Mouse (Mus musculus): ENCODE measurements around the gene Akap12. TPM values are rescaled to one million over a fixed set of nuclear protein-coding genes. Genes with fewer than 3 reads are reported as not detected.

The Akap12 gene
- polyA plus RNA-seq, 1 experiment from 2014 or later = 25.5 TPM

DNA sequence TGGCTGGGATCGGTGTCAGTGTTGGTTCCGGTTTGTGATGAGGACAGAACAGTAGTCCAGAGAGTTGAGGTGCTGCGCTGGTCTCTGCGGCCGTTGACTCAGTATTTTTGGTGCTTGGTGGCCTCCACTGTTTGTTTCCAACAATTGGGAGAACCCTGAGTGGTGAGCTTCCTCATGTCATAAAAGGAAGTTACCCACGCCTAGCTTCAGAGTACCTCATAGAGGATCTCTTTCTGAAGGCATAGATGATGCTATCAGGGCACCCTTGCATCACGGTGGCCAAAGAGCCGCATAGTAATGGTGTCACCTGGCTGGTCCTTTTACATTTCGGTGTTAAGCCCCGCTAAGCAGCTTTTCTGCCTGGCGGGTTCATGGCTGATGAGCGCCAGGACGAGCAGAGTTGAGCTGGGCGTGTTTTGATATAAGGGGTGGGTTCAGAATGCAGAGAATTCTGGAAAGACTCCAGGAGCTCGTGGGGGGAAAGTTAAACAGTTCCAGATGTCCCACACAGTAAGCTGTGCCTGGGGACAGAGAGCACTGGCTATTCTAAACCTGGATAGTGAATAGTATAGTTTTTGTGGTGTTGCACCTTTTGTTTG is 72.8 kb downstream of the Akap12 start:
- 0 out of 2 replicates have a peak, but pooled peaks cover 2% of the 10 kb centered on the region for H3K4me1 ChIP-seq (replicated peaks; ENCODE audit: control insufficient read depth, insufficient read depth)
- 34% methylated on average over 15 of the region's 15 CpGs for WGBS
- TF ChIP-seq CTCF (IDR thresholded peaks at IDR 0.05; ENCODE audit: low read depth) (no peak), EP300 (optimal IDR thresholded peaks at IDR 0.05) (no peak)
- H3K27ac ChIP-seq (replicated peaks) = 0 out of 2 replicates have a peak overlapping the region, but pooled peaks have one; percentile 18
- no peak for ATAC-seq (ENCODE audit: low FRiP score, low TSS enrichment)
- peak overlapping the region; percentile 10; the same call in 1 of the 2 replicates for H3K4me3 ChIP-seq (ENCODE audit: low read depth, low read length)
- peak overlapping the region; percentile 32 for H3K4me2 ChIP-seq (replicated peaks; ENCODE audit: low read depth)
- H3K9ac ChIP-seq (ENCODE audit: low read length) = no peak overlapping the region
- no peaks in the 10 kb centered on the region for H3K36me3 ChIP-seq (ENCODE audit: control insufficient read depth, insufficient read depth, low read length)
- H3K9me3 ChIP-seq (ENCODE audit: control insufficient read depth, low read length) = no peaks in the 10 kb centered on the region
- no peaks in the 10 kb centered on the region for H3K27me3 ChIP-seq (ENCODE audit: control insufficient read depth, insufficient read depth, low read length)
- no peak for DNase-seq (ENCODE audit: low spot score)

GRCm38 (mm10) chr10:4341430-4341829 is 75.2 kb downstream of the Akap12 start:
- peak; percentile 74; the same call in 1 of the 2 replicates for ATAC-seq (ENCODE audit: low FRiP score, low TSS enrichment)
- Histone ChIP-seq H3K9ac (ENCODE audit: low read length) (no peak overlapping the region), H3K9me3 (ENCODE audit: control insufficient read depth, low read length) (no peaks in the 10 kb centered on the region), H3K27ac (replicated peaks) (no peak overlapping the region), H3K27me3 (ENCODE audit: control insufficient read depth, insufficient read depth, low read length) (no peaks in the 10 kb centered on the region), H3K4me1 (replicated peaks; ENCODE audit: control insufficient read depth, insufficient read depth) (0 out of 2 replicates have a peak, but pooled peaks cover 2% of the 10 kb centered on the region), H3K36me3 (ENCODE audit: control insufficient read depth, insufficient read depth, low read length) (no peaks in the 10 kb centered on the region), H3K4me2 (replicated peaks; ENCODE audit: low read depth) (no peak overlapping the region), H3K4me3 (ENCODE audit: low read depth, low read length) (no peak overlapping the region)
- DNase-seq (ENCODE audit: low spot score) = peak; percentile 77
- WGBS = 10% methylated on average over 2 of the region's 2 CpGs
- no peak for TF ChIP-seq EP300 (optimal IDR thresholded peaks at IDR 0.05)
- TF ChIP-seq CTCF (IDR thresholded peaks at IDR 0.05; ENCODE audit: low read depth) = peak; percentile 75

DNA sequence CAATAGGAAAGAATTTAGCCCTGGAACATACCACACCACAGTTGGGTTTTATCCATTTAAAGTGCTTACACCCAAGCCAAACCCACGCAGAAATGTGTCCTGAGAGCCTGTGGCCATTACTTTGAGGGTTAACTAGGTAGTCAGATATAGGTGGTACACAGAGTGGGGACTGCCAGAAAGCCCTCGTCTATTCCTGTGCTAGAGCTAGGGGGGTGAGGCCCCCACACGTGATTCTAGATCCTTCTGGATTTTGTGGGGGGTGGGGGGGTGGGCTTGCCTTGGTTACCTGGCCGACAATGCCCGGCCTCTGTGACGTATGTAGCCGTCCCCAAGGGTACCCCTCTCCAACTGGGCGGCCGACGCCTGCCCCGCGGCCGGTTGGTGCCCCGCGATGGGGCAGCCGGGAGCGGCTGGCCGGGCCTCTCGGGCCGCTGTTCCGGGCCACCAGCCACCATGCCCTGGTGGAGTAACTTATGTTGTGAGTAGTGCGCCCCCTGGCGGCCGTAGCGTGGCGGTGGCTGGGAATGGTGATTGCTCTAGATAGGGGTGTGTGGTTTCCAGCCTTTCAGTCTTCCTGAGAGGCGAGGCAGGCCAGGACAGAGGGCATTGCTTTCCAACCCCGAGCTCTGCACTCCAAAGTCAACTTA is 80.4 kb downstream of the Akap12 start:
- peak overlapping the region; percentile 31 for H3K4me3 ChIP-seq (ENCODE audit: low read depth, low read length)
- 12% methylated on average over 28 of the region's 28 CpGs for WGBS
- H3K36me3 ChIP-seq (ENCODE audit: control insufficient read depth, insufficient read depth, low read length) = no peaks in the 10 kb centered on the region
- no peaks in the 10 kb centered on the region for H3K4me1 ChIP-seq (replicated peaks; ENCODE audit: control insufficient read depth, insufficient read depth)
- TF ChIP-seq EP300 (optimal IDR thresholded peaks at IDR 0.05) (no peak), CTCF (IDR thresholded peaks at IDR 0.05; ENCODE audit: low read depth) (peak; percentile 85)
- no peaks in the 10 kb centered on the region for H3K9me3 ChIP-seq (ENCODE audit: control insufficient read depth, low read length)
- H3K27me3 ChIP-seq (ENCODE audit: control insufficient read depth, insufficient read depth, low read length) = no peaks in the 10 kb centered on the region
- DNase-seq (ENCODE audit: low spot score) = peak; percentile 91
- peak overlapping the region; percentile 60 for H3K4me2 ChIP-seq (replicated peaks; ENCODE audit: low read depth)
- peak; percentile 96 for ATAC-seq (ENCODE audit: low FRiP score, low TSS enrichment)
- peak overlapping the region; percentile 45; the same call in 1 of the 2 replicates for H3K27ac ChIP-seq (replicated peaks)
- peak overlapping the region; percentile 52 for H3K9ac ChIP-seq (ENCODE audit: low read length)

DNA sequence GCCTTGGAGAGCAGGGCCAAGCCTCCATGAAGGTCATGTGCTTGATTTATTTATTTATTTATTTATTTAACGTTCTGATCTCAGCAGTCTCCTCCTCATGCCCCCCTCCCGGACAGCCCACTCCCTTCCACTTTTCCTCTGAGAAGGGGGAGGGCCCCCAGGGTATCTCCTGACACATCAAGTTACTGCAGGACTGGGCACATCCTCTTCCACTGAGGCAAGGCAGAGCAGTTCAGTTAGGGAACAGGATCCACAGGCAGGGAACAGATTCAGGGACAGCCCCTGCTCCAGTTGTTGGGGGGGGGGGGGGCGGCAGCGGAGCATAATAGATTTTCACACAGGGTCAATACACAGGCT is 80.9 kb downstream of the Akap12 start:
- Histone ChIP-seq H3K36me3 (ENCODE audit: control insufficient read depth, insufficient read depth, low read length) (no peaks in the 10 kb centered on the region), H3K9ac (ENCODE audit: low read length) (no peak overlapping the region), H3K9me3 (ENCODE audit: control insufficient read depth, low read length) (no peaks in the 10 kb centered on the region), H3K27me3 (ENCODE audit: control insufficient read depth, insufficient read depth, low read length) (no peaks in the 10 kb centered on the region), H3K4me2 (replicated peaks; ENCODE audit: low read depth) (peak overlapping the region; percentile 60), H3K27ac (replicated peaks) (no peak overlapping the region), H3K4me3 (ENCODE audit: low read depth, low read length) (no peak overlapping the region; the same call in 1 of the 2 replicates), H3K4me1 (replicated peaks; ENCODE audit: control insufficient read depth, insufficient read depth) (no peaks in the 10 kb centered on the region)
- DNase-seq (ENCODE audit: low spot score) = no peak
- 53% methylated on average over 4 of the region's 4 CpGs for WGBS
- ATAC-seq (ENCODE audit: low FRiP score, low TSS enrichment) = peak; percentile 65; the same call in 1 of the 2 replicates
- TF ChIP-seq EP300 (optimal IDR thresholded peaks at IDR 0.05) = no peak
- no peak for TF ChIP-seq CTCF (IDR thresholded peaks at IDR 0.05; ENCODE audit: low read depth)

DNA sequence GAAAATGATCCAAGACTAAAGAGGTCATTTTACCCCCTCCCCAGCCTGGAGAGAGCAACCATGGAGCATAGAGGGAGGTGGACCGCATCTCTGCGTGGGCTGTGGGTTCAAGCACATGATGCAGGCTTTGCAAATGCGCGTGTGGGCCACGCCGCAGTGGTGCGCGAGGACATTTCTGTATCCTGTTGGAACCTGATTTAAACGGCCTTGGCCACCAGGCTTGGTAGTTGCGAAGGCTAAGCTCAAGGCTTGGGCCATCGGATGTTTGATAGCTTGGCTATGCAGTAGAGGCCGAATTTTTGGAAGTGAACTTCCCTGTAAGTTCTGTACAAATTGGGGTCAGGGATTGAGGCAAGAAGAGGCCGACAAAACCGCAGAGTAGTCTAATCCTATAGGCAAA is 81.4 kb downstream of the Akap12 start:
- Histone ChIP-seq H3K27ac (replicated peaks) (no peak overlapping the region), H3K4me3 (ENCODE audit: low read depth, low read length) (no peak overlapping the region), H3K9ac (ENCODE audit: low read length) (no peak overlapping the region), H3K4me1 (replicated peaks; ENCODE audit: control insufficient read depth, insufficient read depth) (no peaks in the 10 kb centered on the region), H3K27me3 (ENCODE audit: control insufficient read depth, insufficient read depth, low read length) (no peaks in the 10 kb centered on the region), H3K9me3 (ENCODE audit: control insufficient read depth, low read length) (no peaks in the 10 kb centered on the region), H3K36me3 (ENCODE audit: control insufficient read depth, insufficient read depth, low read length) (no peaks in the 10 kb centered on the region), H3K4me2 (replicated peaks; ENCODE audit: low read depth) (no peak overlapping the region)
- DNase-seq (ENCODE audit: low spot score) (no peak), ATAC-seq (ENCODE audit: low FRiP score, low TSS enrichment) (no peak)
- 97% methylated on average over 14 of the region's 14 CpGs for WGBS
- TF ChIP-seq EP300 (optimal IDR thresholded peaks at IDR 0.05) (no peak), CTCF (IDR thresholded peaks at IDR 0.05; ENCODE audit: low read depth) (no peak)

All from stomach, postnatal 0 days (tissue).